In genomic region chr2:173057623-173058022, GRCm38 (mm10) we compare ENCODE assay signal across 16 mouse cellular contexts. TPM values are rescaled to one million over a fixed set of nuclear protein-coding genes. Genes with fewer than 3 reads are reported as not detected.
DNase-seq lines count a peak whose midpoint lies in the region; ATAC-seq and TF ChIP-seq lines count a peak whose summit lies in the region.
"Had no signal": no experiment of that assay in that cellular context is flagged by ENCODE, and none has a peak within 500 bp of the region (broad histone marks: within the 10 kb centered on the region; RNA-seq: fewer than 3 reads in every experiment).

No protein-coding gene starts in this region.

- peak overlapping the region; percentile 24; the same call in 1 of the 2 replicates for H3K4me2 ChIP-seq in liver, embryonic 13.5 days
- no peak overlapping the region for H3K4me2 ChIP-seq in liver, postnatal 0 days (ENCODE audit: low read depth, low read length)
- H3K4me2 ChIP-seq in heart, embryonic 13.5 days = peak overlapping the region; percentile 49
- H3K4me2 ChIP-seq in limb, embryonic 14.5 days (replicated peaks; ENCODE audit: low read depth, low read length, severe bottlenecking) = no peak overlapping the region
- H3K4me2 ChIP-seq: midbrain, embryonic 12.5 days; neural tube, embryonic 13.5 days had no signal

- peaks cover 61% of the 10 kb centered on the region for H3K4me1 ChIP-seq in liver, embryonic 13.5 days (replicated peaks)
- H3K4me1 ChIP-seq in liver, postnatal 0 days (ENCODE audit: insufficient read depth) = peaks cover 40% of the 10 kb centered on the region
- H3K4me1 ChIP-seq in heart, embryonic 13.5 days = peaks cover 69% of the 10 kb centered on the region
- peaks cover 6% of the 10 kb centered on the region; the same call in 1 of the 2 replicates for H3K4me1 ChIP-seq in limb, embryonic 14.5 days (ENCODE audit: control insufficient read depth, insufficient read depth, low read length)
- H3K4me1 ChIP-seq: neural tube, embryonic 13.5 days had no signal

- peak overlapping the region; percentile 34; the same call in 1 of the 2 replicates for H3K27ac ChIP-seq in liver, embryonic 13.5 days
- no peak overlapping the region for H3K27ac ChIP-seq in liver, postnatal 0 days (ENCODE audit: low read depth)
- H3K27ac ChIP-seq in heart, embryonic 13.5 days (replicated peaks) = peak overlapping the region; percentile 93
- H3K27ac ChIP-seq in limb, embryonic 14.5 days (replicated peaks; ENCODE audit: low read depth, low read length) = no peak overlapping the region
- H3K27ac ChIP-seq: midbrain, embryonic 12.5 days; neural tube, embryonic 13.5 days had no signal

- no peaks in the 10 kb centered on the region for H3K9me3 ChIP-seq in liver, embryonic 13.5 days (replicated peaks)
- no peaks in the 10 kb centered on the region for H3K9me3 ChIP-seq in liver, postnatal 0 days (ENCODE audit: low read length)
- no peaks in the 10 kb centered on the region for H3K9me3 ChIP-seq in heart, embryonic 13.5 days
- H3K9me3 ChIP-seq in limb, embryonic 14.5 days (ENCODE audit: control insufficient read depth, low read length) = no peaks in the 10 kb centered on the region
- H3K9me3 ChIP-seq: midbrain, embryonic 12.5 days; neural tube, embryonic 13.5 days had no signal

- H3K9ac ChIP-seq in liver, embryonic 13.5 days = peak overlapping the region; percentile 17; the same call in 1 of the 2 replicates
- no peak overlapping the region for H3K9ac ChIP-seq in liver, postnatal 0 days (replicated peaks)
- H3K9ac ChIP-seq in heart, embryonic 13.5 days = peak overlapping the region; percentile 66
- H3K9ac ChIP-seq in limb, embryonic 14.5 days (ENCODE audit: low read depth, low read length, severe bottlenecking) = no peak overlapping the region
- H3K9ac ChIP-seq: midbrain, embryonic 12.5 days; neural tube, embryonic 13.5 days had no signal

- 25% methylated on average over 10 of the region's 10 CpGs for WGBS in liver, embryonic 13.5 days (ENCODE audit: insufficient replicate concordance)
- 35% methylated on average over 10 of the region's 10 CpGs for WGBS in liver, postnatal 0 days (ENCODE audit: insufficient replicate concordance)
- 10% methylated on average over 10 of the region's 10 CpGs for WGBS in heart, embryonic 13.5 days
- WGBS in limb, embryonic 14.5 days = 66% methylated on average over 10 of the region's 10 CpGs

- no peaks in the 10 kb centered on the region; the same call in none of the 2 replicates for H3K27me3 ChIP-seq in liver, embryonic 13.5 days
- H3K27me3 ChIP-seq in liver, postnatal 0 days (ENCODE audit: insufficient read depth, low read length) = no peaks in the 10 kb centered on the region
- no peaks in the 10 kb centered on the region for H3K27me3 ChIP-seq in heart, embryonic 13.5 days (replicated peaks)
- no peaks in the 10 kb centered on the region for H3K27me3 ChIP-seq in limb, embryonic 14.5 days (ENCODE audit: control insufficient read depth, insufficient read depth, low read length)
- H3K27me3 ChIP-seq: midbrain, embryonic 12.5 days; neural tube, embryonic 13.5 days; Patski had no signal

- H3K36me3 ChIP-seq in liver, embryonic 13.5 days = no peaks in the 10 kb centered on the region
- H3K36me3 ChIP-seq in liver, postnatal 0 days (replicated peaks; ENCODE audit: insufficient read depth, low read length) = no peaks in the 10 kb centered on the region
- H3K36me3 ChIP-seq in heart, embryonic 13.5 days = no peaks in the 10 kb centered on the region
- H3K36me3 ChIP-seq in limb, embryonic 14.5 days (ENCODE audit: control insufficient read depth, insufficient read depth, low read length) = no peaks in the 10 kb centered on the region
- H3K36me3 ChIP-seq: midbrain, embryonic 12.5 days; neural tube, embryonic 13.5 days had no signal

- no peak for ATAC-seq in liver, embryonic 13.5 days (ENCODE audit: low read depth)
- ATAC-seq in liver, postnatal 0 days = no peak
- no peak for ATAC-seq in heart, embryonic 13.5 days (ENCODE audit: extremely low read depth, insufficient number of reproducible peaks, low FRiP score, low TSS enrichment)
- ATAC-seq in limb, embryonic 14.5 days (ENCODE audit: low FRiP score, low read depth) = peak; percentile 60
- ATAC-seq: Patski had no signal

- DNase-seq in liver, embryonic 13.5 days = no peak
- no peak for DNase-seq in liver, postnatal 0 days
- peak; percentile 70 for DNase-seq in gastrocnemius, postnatal 14 days
- DNase-seq in limb, embryonic 14.5 days (ENCODE audit: low spot score) = peak; percentile 24
- DNase-seq in B cell, adult 2 months = no peak
- no peak for DNase-seq in left cerebral cortex, adult 8-10 months (ENCODE audit: low spot score in 2 of 2)
- no peak for DNase-seq in right cerebral cortex, adult 18-20 months
- DNase-seq: adrenal gland, adult 2 months; embryo, embryonic 11 days; kidney, adult 9 months; lung, adult 2 months; right cerebral cortex, postnatal 14 days had no signal

- no peak for TF ChIP-seq CTCF in liver, postnatal 0 days (IDR thresholded peaks at IDR 0.05; ENCODE audit: low read depth)

- TF ChIP-seq POLR2A in limb, embryonic 14.5 days (IDR thresholded peaks at IDR 0.05; ENCODE audit: borderline replicate concordance, extremely low read depth, insufficient read depth, insufficient read length) = no peak

- intact Hi-C loops in gastrocnemius, postnatal 14 days (cut with DNase I; ENCODE audit: low total_unique reads) = no loop called here

- no peak for TF ChIP-seq EP300 in liver, postnatal 0 days (IDR thresholded peaks at IDR 0.05; ENCODE audit: low read depth)

- H3K4me3 ChIP-seq in liver, embryonic 13.5 days (replicated peaks) = no peak overlapping the region
- H3K4me3 ChIP-seq in liver, postnatal 0 days (ENCODE audit: low read depth, low read length) = no peak overlapping the region
- H3K4me3 ChIP-seq in heart, embryonic 13.5 days = no peak overlapping the region
- H3K4me3 ChIP-seq in limb, embryonic 14.5 days (replicated peaks; ENCODE audit: low read length) = no peak overlapping the region
- H3K4me3 ChIP-seq: midbrain, embryonic 12.5 days; neural tube, embryonic 13.5 days had no signal

RNA-seq across cellular contexts. Expression of gene Rbm38, which starts 37.3 kb away (rescaled TPM):
- polyA plus RNA-seq in liver, embryonic 13.5 days (2015; fragmentation: Nextera tagmentation; extraction: Ambion mirVana) = 260 and 311 TPM in 2 replicates
- polyA plus RNA-seq in liver, postnatal 0 days (2015; fragmentation: Nextera tagmentation; extraction: Ambion mirVana) = 124 and 126 TPM in 2 replicates
- total RNA-seq in gastrocnemius, postnatal 14 days (2021) = 100 to 1,000 TPM; 132 to 175 TPM
- 116 and 121 TPM in 2 replicates for polyA plus RNA-seq in heart, embryonic 13.5 days (2015; fragmentation: Nextera tagmentation; extraction: Ambion mirVana)
- polyA plus RNA-seq in limb, embryonic 14.5 days (2012; rRNA removed) = 63.5 and 99.1 TPM in 2 replicates
- 31.0 and 32.3 TPM in 2 replicates for polyA plus RNA-seq in limb, embryonic 14.5 days (2014; fragmentation: Nextera tagmentation; extraction: Ambion mirVana)
- total RNA-seq in left cerebral cortex, adult 8-10 months (2022) = 1 to 10 TPM; 2.9 to 5.2 (median 3.6) TPM

RNA-seq across cellular contexts. Expression of gene Rae1, which starts 57.7 kb away (rescaled TPM):
- polyA plus RNA-seq in liver, embryonic 13.5 days (2015; fragmentation: Nextera tagmentation; extraction: Ambion mirVana) = 94.5 and 96.8 TPM in 2 replicates
- 40.0 and 41.5 TPM in 2 replicates for polyA plus RNA-seq in liver, postnatal 0 days (2015; fragmentation: Nextera tagmentation; extraction: Ambion mirVana)
- 10 to 100 TPM; 20.0 to 23.6 TPM for total RNA-seq in gastrocnemius, postnatal 14 days (2021)
- 94.7 and 106 TPM in 2 replicates for polyA plus RNA-seq in heart, embryonic 13.5 days (2015; fragmentation: Nextera tagmentation; extraction: Ambion mirVana)
- polyA plus RNA-seq in limb, embryonic 14.5 days (2012; rRNA removed) = 123 and 129 TPM in 2 replicates
- polyA plus RNA-seq in limb, embryonic 14.5 days (2014; fragmentation: Nextera tagmentation; extraction: Ambion mirVana) = 130 TPM in 2 replicates
- total RNA-seq in left cerebral cortex, adult 8-10 months (2022) = 10 to 100 TPM; 56.9 to 63.1 (median 62.1) TPM

Comparison
In these comparisons a context has a peak if more than half of its experiments do, and no peak if none do; other contexts are left out.
1. H3K27ac ChIP-seq: peak in liver, embryonic 13.5 days (single experiment) and heart, embryonic 13.5 days (single experiment); none in liver, postnatal 0 days (single experiment) and limb, embryonic 14.5 days (single experiment).
2. H3K4me2 ChIP-seq: peak in liver, embryonic 13.5 days (single experiment) and heart, embryonic 13.5 days (single experiment); none in liver, postnatal 0 days (single experiment) and limb, embryonic 14.5 days (single experiment).
3. H3K9ac ChIP-seq: peak in liver, embryonic 13.5 days (single experiment) and heart, embryonic 13.5 days (single experiment); none in liver, postnatal 0 days (single experiment) and limb, embryonic 14.5 days (single experiment).
4. DNase-seq: peak in gastrocnemius, postnatal 14 days (single experiment) and limb, embryonic 14.5 days (single experiment); none in liver, embryonic 13.5 days (single experiment), liver, postnatal 0 days (single experiment), B cell, adult 2 months (0 of 2), left cerebral cortex, adult 8-10 months (0 of 2) and right cerebral cortex, adult 18-20 months (single experiment).